Mouse (Mus musculus) liver, embryonic 11.5 days (tissue): Measurements from ENCODE around the gene Ftcd. TPM values are rescaled to one million over a fixed set of nuclear protein-coding genes. Genes with fewer than 3 reads are reported as not detected.

Experiments used
- ATAC-seq: fragments of 200-750 bp; cut with Nextera tagmentation; replicated peaks from 2 replicates; pipeline ENCODE4 v1.8.0; 2017; ENCODE audit warnings: moderate number of reproducible peaks, mild to moderate bottlenecking, moderate TSS enrichment, moderate library complexity; ENCODE audit not compliant: low FRiP score
- DNase-seq: peaks from one replicate; pipeline ENCODE4 v3.0.0-alpha.2; 2017; ENCODE audit warnings: low spot score
- H3K27ac ChIP-seq: fragments of 300-500 bp; sonication (generic); 2 replicates; pipeline ENCODE4 v1.5.1; 2014; ENCODE audit warnings: mild to moderate bottlenecking, low read depth, low read length, control low read depth
- H3K27me3 ChIP-seq: fragments of 300-500 bp; sonication (generic); replicated peaks from 2 replicates; pipeline ENCODE4 v1.6.1; 2014; ENCODE audit warnings: low read length, mixed read lengths; ENCODE audit not compliant: control insufficient read depth, insufficient read depth
- H3K36me3 ChIP-seq: fragments of 300-500 bp; sonication (generic); 2 replicates; pipeline ENCODE4 v1.6.1; 2014; ENCODE audit warnings: mild to moderate bottlenecking, low read length, moderate library complexity, mixed read lengths; ENCODE audit not compliant: control insufficient read depth, insufficient read depth
- H3K4me1 ChIP-seq: fragments of 300-500 bp; sonication (generic); replicated peaks from 2 replicates; pipeline ENCODE4 v1.6.1; 2014; ENCODE audit warnings: low read length, mixed read lengths; ENCODE audit not compliant: control insufficient read depth, insufficient read depth
- H3K4me2 ChIP-seq: fragments of 300-500 bp; sonication (generic); 2 replicates; pipeline ENCODE4 v1.6.1; 2014; ENCODE audit warnings: mild to moderate bottlenecking, control low read depth, moderate library complexity
- H3K4me3 ChIP-seq: fragments of 300-500 bp; sonication (generic); 2 replicates; pipeline ENCODE4 v1.5.1; 2014; ENCODE audit warnings: low read depth, low read length, control low read depth
- H3K9ac ChIP-seq: fragments of 300-500 bp; sonication (generic); 2 replicates; pipeline ENCODE4 v1.6.1; 2014; ENCODE audit warnings: low read depth, low read length, control low read depth
- H3K9me3 ChIP-seq: fragments of 300-500 bp; sonication (generic); 2 replicates; pipeline ENCODE4 v1.6.1; 2016; ENCODE audit warnings: low read length, inconsistent platforms, mixed read lengths; ENCODE audit not compliant: control insufficient read depth
- WGBS: fragments of 180-500 bp; shearing (Covaris S2); extraction: QIAGEN DNeasy Blood & Tissue Kit; methylation state at CpG from one replicate; pipeline ENCODE4 v1.1.7; 2014; 5-methylcytosine and 5-hydroxymethylcytosine counted together
- polyA plus RNA-seq: library from polyadenylated mRNA; unstranded; fragments of >200 nt; fragmentation: Nextera tagmentation; extraction: Ambion mirVana; gene quantifications from 2 replicates; pipeline ENCODE4 v1.2.1, GENCODE M21; 2014

Gene Ftcd
- polyA plus RNA-seq, 1 experiment from 2014 or later, result 13.3 TPM

DNA sequence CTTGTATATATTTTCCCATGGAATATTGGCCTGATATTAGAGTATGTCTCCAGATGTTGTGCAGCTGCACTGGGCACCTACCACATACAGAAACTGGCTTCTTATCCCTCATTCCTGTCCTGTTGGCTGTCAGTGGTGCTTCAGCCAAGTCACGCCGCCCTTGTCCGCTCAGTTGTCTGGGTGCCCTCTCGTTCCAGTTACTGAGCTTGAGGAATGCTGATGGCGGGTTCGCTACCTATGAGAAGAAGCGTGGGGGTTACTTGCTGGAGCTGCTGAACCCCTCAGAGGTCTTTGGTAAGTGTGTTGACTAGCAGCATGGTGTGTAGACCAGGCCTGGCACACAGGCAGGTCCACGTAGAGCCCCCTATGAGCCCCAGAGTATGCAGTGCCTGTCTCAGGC is 28.9 kb upstream of the Ftcd start:
- H3K4me3 ChIP-seq, result no peak overlapping the region
- peaks cover 27% of the 10 kb centered on the region for H3K36me3 ChIP-seq
- H3K9me3 ChIP-seq, result no peaks in the 10 kb centered on the region
- ATAC-seq (no peak), DNase-seq (no peak)
- no peak overlapping the region for H3K9ac ChIP-seq
- H3K4me1 ChIP-seq, result no peaks in the 10 kb centered on the region
- 88% methylated on average over 8 of the region's 8 CpGs for WGBS
- no peak overlapping the region for H3K4me2 ChIP-seq
- no peaks in the 10 kb centered on the region for H3K27me3 ChIP-seq
- no peak overlapping the region for H3K27ac ChIP-seq

- no peaks in the 10 kb centered on the region for H3K9me3 ChIP-seq
- H3K27ac ChIP-seq, result no peak overlapping the region
- no peaks in the 10 kb centered on the region for H3K4me1 ChIP-seq
- no peak overlapping the region for H3K4me2 ChIP-seq
- ATAC-seq (no peak), DNase-seq (no peak)
- 93% methylated on average over 8 of the region's 8 CpGs for WGBS
- no peaks in the 10 kb centered on the region for H3K27me3 ChIP-seq
- H3K4me3 ChIP-seq, result no peak overlapping the region
- H3K9ac ChIP-seq, result no peak overlapping the region
- peaks cover 37% of the 10 kb centered on the region for H3K36me3 ChIP-seq
Observed at GRCm38 (mm10) chr10:76548218-76548617, 27.2 kb upstream of the Ftcd start.

DNA sequence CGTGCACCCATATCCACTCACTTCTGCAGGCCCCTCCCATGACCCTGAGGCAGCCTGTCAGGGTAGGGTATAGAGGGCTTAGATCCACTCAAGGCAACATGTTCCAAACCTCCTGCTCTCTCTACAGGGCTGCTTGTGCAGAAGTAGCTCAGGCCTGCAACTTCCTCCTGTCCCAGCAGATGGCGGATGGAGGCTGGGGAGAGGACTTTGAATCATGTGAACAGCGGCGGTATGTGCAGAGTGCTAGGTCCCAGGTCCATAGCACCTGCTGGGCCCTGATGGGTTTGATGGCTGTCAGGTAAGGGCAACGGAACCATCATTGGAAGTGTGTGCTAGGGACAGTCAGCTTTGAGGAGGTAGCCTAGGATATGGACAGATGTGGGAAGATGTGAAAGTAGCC is 25.0 kb upstream of the Ftcd start:
- Histone ChIP-seq H3K36me3 (peaks cover 38% of the 10 kb centered on the region), H3K9me3 (no peaks in the 10 kb centered on the region), H3K27ac (no peak overlapping the region), H3K4me2 (no peak overlapping the region), H3K4me1 (no peaks in the 10 kb centered on the region), H3K4me3 (no peak overlapping the region), H3K27me3 (no peaks in the 10 kb centered on the region), H3K9ac (no peak overlapping the region)
- WGBS, result 83% methylated on average over 5 of the region's 5 CpGs
- ATAC-seq (no peak), DNase-seq (no peak)

DNA sequence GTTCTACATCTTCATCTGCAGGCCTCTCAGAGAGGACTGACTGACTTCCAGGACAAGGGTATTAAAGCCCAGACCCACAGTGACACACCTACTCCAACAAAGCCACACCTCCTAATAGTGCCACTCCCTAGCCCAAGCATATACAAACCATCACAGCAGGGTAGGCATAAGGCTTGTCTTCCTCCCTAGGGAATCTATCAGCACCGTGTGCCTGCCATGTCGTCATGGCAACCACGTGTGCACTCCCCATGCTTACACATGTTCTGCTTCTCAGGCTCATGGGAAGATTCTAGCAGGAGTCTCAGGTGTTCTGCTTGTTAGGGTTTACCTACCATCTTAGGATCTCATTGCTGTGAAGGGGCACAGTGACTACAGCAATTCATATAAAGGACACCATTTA is 23.9 kb upstream of the Ftcd start:
- Histone ChIP-seq H3K4me3 (no peak overlapping the region), H3K27ac (no peak overlapping the region), H3K4me1 (no peaks in the 10 kb centered on the region), H3K9ac (no peak overlapping the region), H3K4me2 (no peak overlapping the region), H3K9me3 (no peaks in the 10 kb centered on the region), H3K36me3 (peaks cover 36% of the 10 kb centered on the region), H3K27me3 (no peaks in the 10 kb centered on the region)
- 87% methylated on average over 3 of the region's 3 CpGs for WGBS
- DNase-seq, result no peak
- no peak for ATAC-seq

- WGBS, result 90% methylated on average over 5 of the region's 5 CpGs
- Histone ChIP-seq H3K4me2 (no peak overlapping the region), H3K27me3 (no peaks in the 10 kb centered on the region), H3K27ac (no peak overlapping the region), H3K4me1 (no peaks in the 10 kb centered on the region), H3K4me3 (no peak overlapping the region), H3K36me3 (peaks cover 33% of the 10 kb centered on the region), H3K9ac (no peak overlapping the region), H3K9me3 (no peaks in the 10 kb centered on the region)
- ATAC-seq (no peak), DNase-seq (no peak)
Observed at GRCm38 (mm10) chr10:76554061-76554460, 21.4 kb upstream of the Ftcd start.

- Histone ChIP-seq H3K4me3 (no peak within 1 kb of the TSS), H3K9me3 (no peaks in the 10 kb centered on the region), H3K27ac (no peak within 1 kb of the TSS), H3K36me3 (no peaks in the 10 kb centered on the region), H3K9ac (no peak within 1 kb of the TSS), H3K4me2 (no peak within 1 kb of the TSS), H3K27me3 (no peaks in the 10 kb centered on the region), H3K4me1 (no peaks in the 10 kb centered on the region)
- no peak for ATAC-seq
- WGBS, result 82% methylated on average over 10 of the region's 10 CpGs
- no peak for DNase-seq
Observed at GRCm38 (mm10) chr10:76561972-76562371, 13.5 kb upstream of the Ftcd start, which contains the start of gene Spatc1l. Gene Spatc1l (plus strand): TSS chr10:76562272.

DNA sequence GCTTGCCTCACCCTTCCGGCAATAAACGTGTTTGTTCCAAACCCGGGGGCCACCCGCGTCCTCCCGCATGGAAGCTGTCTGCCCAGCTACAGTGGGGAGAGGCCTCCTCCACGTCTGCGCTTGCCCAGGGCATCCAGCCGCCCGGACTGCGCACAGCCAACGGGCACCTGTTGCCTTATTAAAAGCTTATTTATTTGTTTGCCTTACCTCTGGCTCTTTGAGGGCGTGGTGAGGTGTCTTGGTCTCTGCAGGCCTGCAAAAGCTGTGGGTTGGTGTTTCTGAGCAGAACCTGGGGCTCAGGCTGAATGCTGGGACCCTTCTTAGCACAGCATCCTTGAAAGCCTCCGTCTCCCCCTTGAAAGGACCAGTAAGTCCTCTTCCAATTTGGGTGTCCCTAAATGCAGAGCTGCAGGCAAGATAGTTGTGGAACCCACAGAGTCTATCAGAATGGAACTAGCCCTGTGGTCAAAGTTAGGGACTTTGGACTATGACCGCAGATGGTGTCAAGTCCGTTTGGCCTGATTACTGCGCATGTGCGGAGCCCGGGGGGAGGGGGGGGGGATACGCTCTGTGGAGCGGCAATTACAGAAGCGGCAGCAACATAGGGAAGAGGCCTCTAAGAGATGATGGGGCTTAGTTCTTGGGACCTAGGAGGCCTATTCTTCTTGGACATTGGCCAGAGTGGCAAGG is 5.3 kb upstream of the Ftcd start:
- Histone ChIP-seq H3K4me3 (no peak overlapping the region), H3K9ac (no peak overlapping the region), H3K4me2 (no peak overlapping the region), H3K4me1 (no peaks in the 10 kb centered on the region), H3K9me3 (no peaks in the 10 kb centered on the region), H3K27me3 (no peaks in the 10 kb centered on the region), H3K36me3 (no peaks in the 10 kb centered on the region), H3K27ac (no peak overlapping the region)
- WGBS, result 84% methylated on average over 22 of the region's 22 CpGs
- no peak for ATAC-seq
- DNase-seq, result no peak

DNA sequence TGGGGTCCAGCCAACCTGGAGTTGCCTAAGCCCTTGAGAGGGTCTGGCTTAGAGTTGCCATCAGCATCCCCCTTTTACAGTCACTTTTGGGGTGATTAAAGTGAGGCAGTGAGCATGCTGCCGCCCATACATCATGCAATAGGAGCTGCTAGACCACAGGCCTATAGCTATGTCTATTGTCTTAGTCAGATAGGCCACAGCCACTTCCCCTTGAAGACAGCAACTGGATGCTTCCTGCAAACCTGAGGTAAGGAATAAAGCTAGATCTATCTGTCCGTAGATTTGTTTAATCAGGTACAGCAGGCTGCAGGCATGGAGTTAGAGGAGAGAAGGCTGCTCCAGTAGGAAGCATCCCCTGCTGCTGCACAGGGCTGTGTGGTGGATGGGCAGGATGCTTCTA is 4.4 kb upstream of the Ftcd start:
- ATAC-seq, result no peak
- 32% methylated on average over 2 of the region's 2 CpGs for WGBS

GRCm38 (mm10) chr10:76572151-76572550 is 3.3 kb upstream of the Ftcd start:
- Histone ChIP-seq H3K4me1 (no peaks in the 10 kb centered on the region), H3K4me2 (no peak overlapping the region), H3K27ac (no peak overlapping the region), H3K9me3 (no peaks in the 10 kb centered on the region), H3K36me3 (no peaks in the 10 kb centered on the region), H3K4me3 (no peak overlapping the region), H3K27me3 (no peaks in the 10 kb centered on the region), H3K9ac (no peak overlapping the region)
- WGBS, result 74% methylated on average over 3 of the region's 3 CpGs
- ATAC-seq (no peak), DNase-seq (no peak)

More for the DNA sequence above, 4.4 kb upstream of the Ftcd start:
- H3K27me3 ChIP-seq, result no peaks in the 10 kb centered on the region
- no peak overlapping the region for H3K4me3 ChIP-seq
- no peak overlapping the region for H3K4me2 ChIP-seq
- H3K27ac ChIP-seq, result no peak overlapping the region
- H3K9me3 ChIP-seq, result no peaks in the 10 kb centered on the region
- H3K36me3 ChIP-seq, result no peaks in the 10 kb centered on the region
- no peak for DNase-seq
- H3K9ac ChIP-seq, result no peak overlapping the region
- no peaks in the 10 kb centered on the region for H3K4me1 ChIP-seq
